Mouse (Mus musculus): ENCODE data around the gene Cald1.

DNA sequence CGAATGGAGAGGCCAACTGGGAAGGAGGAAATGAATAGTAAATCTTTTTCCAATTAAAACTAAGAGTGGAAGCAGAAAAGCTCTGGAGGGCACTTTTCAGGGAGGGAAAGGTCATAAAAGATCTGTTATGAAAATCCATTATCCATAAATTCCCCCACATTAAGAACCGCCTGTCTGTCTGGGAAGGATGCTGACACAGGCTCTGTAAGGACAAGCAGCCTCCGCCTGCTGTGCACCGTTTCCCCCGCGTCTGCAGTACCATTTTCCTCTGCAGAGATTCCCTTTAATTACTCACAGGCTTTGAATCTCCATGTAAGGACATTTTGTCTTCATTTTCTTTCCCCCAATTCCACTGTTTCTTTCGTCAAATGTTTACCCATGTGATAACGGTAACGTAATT lies 133.2 kb downstream of the Cald1 start:
- TF ChIP-seq CTCF (IDR thresholded peaks at IDR 0.05; ENCODE audit: insufficient read depth, low read length) (no peak), POLR2A (IDR thresholded peaks at IDR 0.05; ENCODE audit: borderline replicate concordance, extremely low read depth, low read depth, low read length) (no peak)

Measured in lung, adult 2 months (tissue).